ENCODE assay signal across 35 mouse cellular contexts in the genomic region with DNA sequence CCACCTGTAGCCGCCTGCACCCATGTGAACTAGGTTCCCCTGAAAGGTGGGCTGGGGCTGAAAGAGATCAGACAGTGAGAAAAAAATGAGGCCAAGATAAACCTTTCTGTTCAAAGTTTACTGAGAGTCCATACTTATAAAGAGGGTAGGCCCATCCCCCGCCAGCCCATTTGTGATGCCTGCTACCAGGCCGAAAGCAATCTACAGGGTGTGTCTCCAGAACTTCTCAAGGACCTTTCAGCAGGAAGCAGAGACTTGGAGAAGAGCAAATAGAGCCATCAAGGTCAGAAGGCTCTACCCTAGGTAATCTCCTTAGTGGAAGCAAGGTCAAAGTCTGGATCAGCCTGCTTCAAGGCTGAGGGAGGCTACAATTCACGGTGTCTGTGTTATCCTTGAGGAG. TPM values are rescaled to one million over a fixed set of nuclear protein-coding genes. Genes with fewer than 3 reads are reported as not detected.
DNase-seq lines count a peak whose midpoint lies in the region; ATAC-seq lines count a peak whose summit lies in the region.
"Had no signal": no experiment of that assay in that cellular context is flagged by ENCODE, and none has a peak within 500 bp of the region (broad histone marks: within the 10 kb centered on the region; RNA-seq: fewer than 3 reads in every experiment).

No protein-coding gene starts in this region.

- H3K4me2 ChIP-seq in midbrain, embryonic 11.5 days, result no peak overlapping the region
- H3K4me2 ChIP-seq: embryonic facial prominence, embryonic 13.5 days; forebrain, embryonic 15.5 days; heart, embryonic 15.5 days; liver, embryonic 15.5 days; lung, embryonic 14.5 days; neural tube, embryonic 12.5 days had no signal

- H3K9me3 ChIP-seq in midbrain, embryonic 11.5 days (ENCODE audit: control insufficient read depth, low read length), result 0 out of 2 replicates have a peak, but pooled peaks cover 2% of the 10 kb centered on the region
- H3K9me3 ChIP-seq: forebrain, embryonic 15.5 days; heart, embryonic 15.5 days; liver, embryonic 15.5 days had no signal

- WGBS in midbrain, embryonic 11.5 days, result 91% methylated on average over 4 of the region's 4 CpGs

- H3K4me1 ChIP-seq in midbrain, embryonic 11.5 days (ENCODE audit: control insufficient read depth, insufficient read depth, low read length), result no peaks in the 10 kb centered on the region
- H3K4me1 ChIP-seq: embryonic facial prominence, embryonic 13.5 days; forebrain, embryonic 10.5 days; forebrain, embryonic 15.5 days; heart, embryonic 15.5 days; liver, embryonic 15.5 days; midbrain, embryonic 10.5 days; neural tube, embryonic 12.5 days had no signal

- H3K9ac ChIP-seq in midbrain, embryonic 11.5 days (ENCODE audit: low read length), result no peak overlapping the region
- H3K9ac ChIP-seq: embryonic facial prominence, embryonic 13.5 days; forebrain, embryonic 15.5 days; heart, embryonic 15.5 days; liver, embryonic 15.5 days; lung, embryonic 14.5 days; neural tube, embryonic 12.5 days had no signal

- no peak overlapping the region for H3K27ac ChIP-seq in midbrain, embryonic 11.5 days (ENCODE audit: low read depth, low read length)
- H3K27ac ChIP-seq: embryonic facial prominence, embryonic 13.5 days; forebrain, embryonic 10.5 days; forebrain, embryonic 15.5 days; heart, embryonic 15.5 days; liver, embryonic 15.5 days; midbrain, embryonic 10.5 days; neural tube, embryonic 12.5 days; stomach, postnatal 0 days had no signal

- H3K27me3 ChIP-seq in midbrain, embryonic 11.5 days (ENCODE audit: control insufficient read depth, insufficient read depth, low read length), result no peaks in the 10 kb centered on the region
- H3K27me3 ChIP-seq: embryonic facial prominence, embryonic 13.5 days; forebrain, embryonic 15.5 days; heart, embryonic 15.5 days; liver, embryonic 15.5 days; neural tube, embryonic 12.5 days had no signal

- no peak for ATAC-seq in midbrain, embryonic 11.5 days (ENCODE audit: low FRiP score)
- ATAC-seq: forebrain, embryonic 15.5 days; hindbrain, embryonic 16.5 days had no signal

- DNase-seq in adrenal gland, postnatal 10 days, result peak; percentile 26
- no peak for DNase-seq in adrenal gland, postnatal 4 days (ENCODE audit: low spot score in 2 of 2)
- peak; percentile 63 for DNase-seq in ES-CJ7 (ENCODE audit: low read depth, low spot score)
- DNase-seq in ZHBTc4 (ENCODE audit: low read depth, low spot score), result peak; percentile 67
- DNase-seq in testis, postnatal 10 days (ENCODE audit: low spot score), result peak; percentile 50
- no peak for DNase-seq in midbrain, embryonic 11.5 days (ENCODE audit: low spot score, missing footprints)
- no peak for DNase-seq in liver
- DNase-seq: cerebellum, adult 18-20 months; cerebellum, postnatal 10 days; gastrocnemius, postnatal 36 days; kidney, adult 9 months; kidney, postnatal 10 days; lung, embryonic 14.5 days; thymus, postnatal 4 days had no signal

- H3K4me3 ChIP-seq in midbrain, embryonic 11.5 days (ENCODE audit: low read depth, low read length), result no peak overlapping the region
- H3K4me3 ChIP-seq: embryonic facial prominence, embryonic 13.5 days; forebrain, embryonic 10.5 days; forebrain, embryonic 15.5 days; heart, embryonic 15.5 days; liver, embryonic 15.5 days; midbrain, embryonic 10.5 days; myocyte; neural tube, embryonic 12.5 days had no signal

- H3K36me3 ChIP-seq in midbrain, embryonic 11.5 days (ENCODE audit: control insufficient read depth, insufficient read depth, low read length), result no peaks in the 10 kb centered on the region
- H3K36me3 ChIP-seq: embryonic facial prominence, embryonic 13.5 days; forebrain, embryonic 10.5 days; forebrain, embryonic 15.5 days; heart, embryonic 15.5 days; liver, embryonic 15.5 days; midbrain, embryonic 10.5 days; neural tube, embryonic 12.5 days had no signal

RNA-seq across cellular contexts. Expression of gene C1rb, which starts 31.9 kb away (rescaled TPM):
- total RNA-seq in adrenal gland, postnatal 10 days (2021), result 1 to 10 TPM; 4.7 to 5.1 TPM
- total RNA-seq in adrenal gland, postnatal 4 days (2021), result 1 to 10 TPM; 3.6 to 5.6 TPM
- polyA plus RNA-seq in midbrain, embryonic 11.5 days (2014; fragmentation: Nextera tagmentation; extraction: Ambion mirVana), result not detected in 2 replicates
- total RNA-seq: common myeloid progenitor, adult 5-6 weeks; left cerebral cortex, postnatal 10 days; megakaryocyte progenitor cell, adult 5-6 weeks; midbrain, postnatal 0 days had no signal
- polyA plus RNA-seq: brain, embryonic 14.5 days; embryonic facial prominence, embryonic 13.5 days; forebrain, embryonic 10.5 days; frontal cortex, adult 2 months; heart, embryonic 15.5 days; hindbrain, embryonic 11.5 days; intestine, embryonic 14.5 days; limb, embryonic 11.5 days; liver, embryonic 15.5 days; lung, embryonic 14.5 days; midbrain, embryonic 10.5 days; midbrain, postnatal 0 days; neural tube, embryonic 12.5 days; stomach, postnatal 0 days; thymus, postnatal 0 days had no signal

RNA-seq across cellular contexts. Expression of gene C1s2, which starts 33.9 kb away (rescaled TPM):
- total RNA-seq in adrenal gland, postnatal 10 days (2021), result 1 to 10 TPM; 2.5 to 4.2 TPM
- total RNA-seq in adrenal gland, postnatal 4 days (2021), result 1 to 10 TPM; 1.7 to 2.5 TPM
- not detected in 2 replicates for polyA plus RNA-seq in midbrain, embryonic 11.5 days (2014; fragmentation: Nextera tagmentation; extraction: Ambion mirVana)
- total RNA-seq: megakaryocyte progenitor cell, adult 5-6 weeks; midbrain, postnatal 0 days had no signal
- polyA plus RNA-seq: embryonic facial prominence, embryonic 13.5 days; heart, embryonic 15.5 days; hindbrain, embryonic 11.5 days; hindbrain, embryonic 16.5 days; intestine, embryonic 14.5 days; limb, embryonic 11.5 days; liver, adult 2 months; liver, embryonic 15.5 days; lung, embryonic 14.5 days had no signal

RNA-seq across cellular contexts. Expression of gene C1s1, which starts 59.9 kb away (rescaled TPM):
- 100 to 1,000 TPM in 1 of 2 experiments, 10 to 100 TPM in 1; 76.9 to 105 TPM for total RNA-seq in adrenal gland, postnatal 10 days (2021)
- total RNA-seq in adrenal gland, postnatal 4 days (2021), result 10 to 100 TPM; 48.1 to 66.6 TPM
- 0.25 and 0.44 TPM in 2 replicates for polyA plus RNA-seq in midbrain, embryonic 11.5 days (2014; fragmentation: Nextera tagmentation; extraction: Ambion mirVana)
- total RNA-seq: common myeloid progenitor, adult 5-6 weeks; megakaryocyte progenitor cell, adult 5-6 weeks had no signal

Comparison
In these comparisons a context has a peak if more than half of its experiments do, and no peak if none do; other contexts are left out.
1. DNase-seq: peak in adrenal gland, postnatal 10 days (single experiment), ES-CJ7 (single experiment), ZHBTc4 (single experiment) and testis, postnatal 10 days (single experiment); none in adrenal gland, postnatal 4 days (0 of 2), midbrain, embryonic 11.5 days (single experiment) and liver (single experiment).